Mouse (Mus musculus) bone marrow macrophage, adult 2 months (primary cell): ENCODE results near the gene Relch.

Experiments
- CTCF ChIP-seq: IDR thresholded peaks from 2 replicates; pipeline ENCODE4 v1.5.1; 2012; ENCODE audit warnings: low read depth, mild to moderate bottlenecking, low read length, moderate library complexity
- POLR2A ChIP-seq: IDR thresholded peaks from 2 replicates; pipeline ENCODE4 v1.6.1; 2012; ENCODE audit warnings: mild to moderate bottlenecking, low read depth, low read length, borderline replicate concordance

GRCm38 (mm10) chr1:105770685-105771084 is 107.0 kb downstream of the Relch start:
- TF ChIP-seq CTCF (no peak), POLR2A (no peak)
